Mouse (Mus musculus): ENCODE results near the gene Gnl1. TPM values are rescaled to one million over a fixed set of nuclear protein-coding genes. Genes with fewer than 3 reads are reported as not detected.
"Not testable (repeated sequence)": the region's sequence is repeated elsewhere in the genome, so short reads cannot be mapped to it uniquely, and the experiment has no call there.

Gnl1 gene
- polyA plus RNA-seq, 1 experiment, result 34.1 TPM

DNA sequence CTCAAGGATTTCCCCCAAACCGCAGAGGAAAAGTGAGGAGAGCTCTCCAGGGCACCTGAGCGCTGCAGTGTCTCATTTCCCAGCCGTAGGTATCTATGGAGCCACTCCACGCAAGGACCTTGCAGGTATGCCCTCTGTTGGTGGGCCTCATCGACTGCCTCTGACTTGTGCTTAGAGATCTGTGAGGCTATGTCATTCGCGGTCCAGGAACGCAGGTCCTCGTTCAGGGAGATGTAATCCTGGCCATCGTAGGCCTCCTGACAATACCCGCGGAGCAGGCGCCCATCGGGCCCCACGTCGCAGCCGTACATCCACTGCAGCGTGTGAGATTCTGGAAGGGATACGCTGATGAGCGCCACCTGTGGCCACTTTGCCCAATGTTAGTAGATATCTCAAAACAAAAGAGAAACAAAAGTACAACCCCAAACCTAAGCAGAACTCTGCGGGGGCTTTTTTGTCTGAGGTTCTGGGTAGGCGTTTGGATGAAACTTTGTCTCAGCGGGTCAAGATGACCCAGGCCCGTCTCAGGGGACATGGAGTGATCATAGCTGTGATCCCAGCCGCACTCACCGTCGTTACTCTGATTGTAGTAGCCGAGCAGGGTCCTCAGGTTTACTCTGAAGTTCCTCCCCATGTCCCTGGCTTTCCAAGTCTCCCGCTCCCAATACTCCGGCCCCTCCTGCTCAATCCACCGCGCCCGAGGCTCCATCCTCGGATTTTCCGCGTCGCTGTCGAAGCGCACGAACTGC lies 52.1 kb downstream of the Gnl1 start:
- DNase-seq, result peak; percentile 70
- peak; percentile 23; the same call in 1 of the 2 replicates for TF ChIP-seq CTCF (IDR thresholded peaks at IDR 0.05; ENCODE audit: insufficient read depth, low read length)
- Histone ChIP-seq H3K4me1 (ENCODE audit: control insufficient read depth, insufficient read depth, low read length) (peaks cover 12% of the 10 kb centered on the region), H3K4me3 (replicated peaks; ENCODE audit: extremely low read depth, low read depth, low read length) (peak overlapping the region; percentile 62)
- WGBS, result under 1% methylated on average over 40 of the region's 40 CpGs

GRCm38 (mm10) chr17:36032351-36032875 lies 52.8 kb downstream of the Gnl1 start, which contains the start of gene H2-T23:
TSS of gene H2-T23 (minus strand) at chr17:36032855.
- TF ChIP-seq POLR2A (IDR thresholded peaks at IDR 0.05; ENCODE audit: borderline replicate concordance, extremely low read depth, low read depth, low read length), result peak; percentile 82
- DNase-seq, result peak; percentile 67
- H3K4me3 ChIP-seq (replicated peaks; ENCODE audit: extremely low read depth, low read depth, low read length), result peak within 1 kb of the TSS; percentile 73
- under 1% methylated on average over 25 of the region's 25 CpGs for WGBS
- peaks cover 12% of the 10 kb centered on the region for H3K4me1 ChIP-seq (ENCODE audit: control insufficient read depth, insufficient read depth, low read length)

- peaks cover 12% of the 10 kb centered on the region for H3K4me1 ChIP-seq (ENCODE audit: control insufficient read depth, insufficient read depth, low read length)
- not testable (repeated sequence) for DNase-seq; H3K4me3 ChIP-seq (replicated peaks; ENCODE audit: extremely low read depth, low read depth, low read length)
- 51% methylated on average over 3 of the region's 3 CpGs for WGBS
These were observed 54.9 kb downstream of the Gnl1 start for GRCm38 (mm10) chr17:36034524-36034923.

- H3K4me3 ChIP-seq (replicated peaks; ENCODE audit: extremely low read depth, low read depth, low read length), result not testable (repeated sequence)
- peak; percentile 56 for DNase-seq
- WGBS, result 31% methylated on average over 3 of the region's 3 CpGs
- peaks cover 13% of the 10 kb centered on the region for H3K4me1 ChIP-seq (ENCODE audit: control insufficient read depth, insufficient read depth, low read length)
- 0 out of 2 replicates have a peak, but pooled peaks have one; percentile 28 for TF ChIP-seq CTCF (IDR thresholded peaks at IDR 0.05; ENCODE audit: insufficient read depth, low read length)
These were observed 55.5 kb downstream of the Gnl1 start for GRCm38 (mm10) chr17:36035010-36035638.

- H3K4me3 ChIP-seq (replicated peaks; ENCODE audit: extremely low read depth, low read depth, low read length); H3K4me1 ChIP-seq (ENCODE audit: control insufficient read depth, insufficient read depth, low read length); DNase-seq: not testable (repeated sequence)
- 84% methylated on average over 13 of the region's 13 CpGs for WGBS
These were observed 56.5 kb downstream of the Gnl1 start for GRCm38 (mm10) chr17:36036126-36036525.

Other genes with a start within 250 kb of the Gnl1 start
- gene Ier3, start 158.2 kb upstream of the Gnl1 start, polyA plus RNA-seq (2012; rRNA removed), result 133 TPM in 2 replicates
- 81.9 and 89.7 TPM in 2 replicates for gene Flot1, start 156.6 kb upstream of the Gnl1 start, polyA plus RNA-seq (2012; rRNA removed)
- gene Tubb5, start 141.5 kb upstream of the Gnl1 start, polyA plus RNA-seq (2012; rRNA removed), result 258 and 298 TPM in 2 replicates
- gene Mdc1, start 138.3 kb upstream of the Gnl1 start, polyA plus RNA-seq (2012; rRNA removed), result 6.8 and 8.2 TPM in 2 replicates
- gene Nrm, start 118.5 kb upstream of the Gnl1 start, polyA plus RNA-seq (2012; rRNA removed), result 16.5 and 26.2 TPM in 2 replicates
- gene Ppp1r18, start 114.3 kb upstream of the Gnl1 start, polyA plus RNA-seq (2012; rRNA removed), result 53.9 and 61.5 TPM in 2 replicates
- gene Dhx16, start 100.0 kb upstream of the Gnl1 start, polyA plus RNA-seq (2012; rRNA removed), result 62.8 and 70.1 TPM in 2 replicates
- 36.1 and 38.1 TPM in 2 replicates for gene 2310061I04Rik, start 82.4 kb upstream of the Gnl1 start, polyA plus RNA-seq (2012; rRNA removed)
- gene Atat1, start 69.8 kb upstream of the Gnl1 start, polyA plus RNA-seq (2012; rRNA removed), result 49.4 and 57.7 TPM in 2 replicates
- gene Mrps18b, start 63.5 kb upstream of the Gnl1 start, polyA plus RNA-seq (2012; rRNA removed), result 30.4 and 43.8 TPM in 2 replicates
- 27.4 and 28.6 TPM in 2 replicates for gene Ppp1r10, start 63.4 kb upstream of the Gnl1 start, polyA plus RNA-seq (2012; rRNA removed)
- gene Abcf1, start 10.1 kb upstream of the Gnl1 start, polyA plus RNA-seq (2012; rRNA removed), result 56.3 and 60.6 TPM in 2 replicates
- gene Prr3, start 385 bp downstream of the Gnl1 start, polyA plus RNA-seq (2012; rRNA removed), result 16.0 and 19.0 TPM in 2 replicates
- gene H2-T24, start 40.7 kb downstream of the Gnl1 start, polyA plus RNA-seq (2012; rRNA removed), result 9.2 and 16.5 TPM in 2 replicates
- 180 and 232 TPM in 2 replicates for gene H2-T23, start 53.0 kb downstream of the Gnl1 start, polyA plus RNA-seq (2012; rRNA removed)
- gene H2-T22, start 62.9 kb downstream of the Gnl1 start, polyA plus RNA-seq (2012; rRNA removed), result 53.9 and 55.1 TPM in 2 replicates
- not detected in 2 replicates for gene Gm6034, start 63.1 kb downstream of the Gnl1 start, polyA plus RNA-seq (2012; rRNA removed)
- gene Gm11127, start 78.5 kb downstream of the Gnl1 start, polyA plus RNA-seq (2012; rRNA removed), result not detected in 2 replicates
- 0.22 and 0.29 TPM in 2 replicates for gene Gm19684, start 141.8 kb downstream of the Gnl1 start, polyA plus RNA-seq (2012; rRNA removed)
- not detected in 2 replicates for gene Gm7030, start 149.6 kb downstream of the Gnl1 start, polyA plus RNA-seq (2012; rRNA removed)
- gene Gm8909, start 188.7 kb downstream of the Gnl1 start, polyA plus RNA-seq (2012; rRNA removed), result 0.62 and 1.2 TPM in 2 replicates
- gene H2-T3, start 210.4 kb downstream of the Gnl1 start, polyA plus RNA-seq (2012; rRNA removed), result 0.05 TPM in 1 of 2 replicates, not detected in the other